Mouse (Mus musculus): ENCODE results near the gene Rad51d.

- TF ChIP-seq MAX (IDR thresholded peaks at IDR 0.05; ENCODE audit: low read depth) (no peak), TCF12 (IDR thresholded peaks at IDR 0.05; ENCODE audit: insufficient read depth, poor library complexity, severe bottlenecking) (no peak), POLR2A (IDR thresholded peaks at IDR 0.05; ENCODE audit: insufficient read length, low read depth) (no peak), E2F4 (IDR thresholded peaks at IDR 0.05; ENCODE audit: insufficient read depth) (no peak), SRF (IDR thresholded peaks at IDR 0.05; ENCODE audit: control insufficient read depth, insufficient read length, low read depth) (no peak), TCF3 (IDR thresholded peaks at IDR 0.05; ENCODE audit: insufficient read length, low read depth) (no peak)
These were observed 27.4 kb downstream of the Rad51d start for GRCm38 (mm10) chr11:82863059-82863458.

Measured in myocyte (in vitro differentiated cells).